Comparison of ENCODE assay signal across 8 mouse cellular contexts in the genomic region with DNA sequence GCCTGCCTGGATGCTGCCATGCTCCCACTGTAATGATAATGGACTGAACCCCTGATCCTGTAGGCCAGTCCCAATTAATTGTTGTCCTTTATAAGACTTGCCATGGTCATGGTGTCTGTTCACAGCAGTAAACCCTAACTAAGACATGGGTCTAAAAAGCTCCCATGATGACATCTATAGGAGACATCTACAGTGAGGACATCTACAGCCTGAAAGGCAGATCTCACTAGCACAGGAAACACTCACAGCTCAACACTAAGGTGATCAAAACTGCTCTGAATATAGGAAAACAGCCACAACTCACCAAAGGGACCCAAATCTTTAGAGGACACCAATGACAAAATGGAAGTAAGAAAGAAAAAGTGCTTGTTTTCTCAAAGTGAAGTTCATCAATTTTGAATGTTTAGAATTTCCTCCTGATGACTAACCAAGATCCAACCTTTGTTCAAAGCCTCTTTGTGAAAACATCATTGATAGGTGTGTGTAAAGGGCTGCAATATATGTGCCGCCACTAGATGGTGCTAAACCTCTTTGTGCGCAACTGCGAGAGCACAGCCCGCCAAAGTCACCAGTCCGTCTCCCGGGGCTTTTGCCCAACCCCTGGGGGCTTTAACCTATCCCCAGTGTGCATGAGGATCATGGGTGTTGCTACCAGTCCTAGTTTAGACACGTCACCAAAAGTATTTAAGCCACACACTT. TPM values are rescaled to one million over a fixed set of nuclear protein-coding genes. Genes with fewer than 3 reads are reported as not detected.
DNase-seq lines count a peak whose midpoint lies in the region; ATAC-seq and TF ChIP-seq lines count a peak whose summit lies in the region.
"Not testable (repeated sequence)": the region's sequence is repeated elsewhere in the genome, so short reads cannot be mapped to it uniquely, and the experiment has no call there.

No protein-coding gene starts in this region.

- TF ChIP-seq CTCF in liver, embryonic 14.5 days (IDR thresholded peaks at IDR 0.05; ENCODE audit: low read depth) = peak; percentile 74

- H3K36me3 ChIP-seq in forebrain, embryonic 15.5 days; liver, embryonic 14.5 days (replicated peaks; ENCODE audit: control insufficient read depth, insufficient read depth, low read depth); stomach, embryonic 14.5 days (ENCODE audit: control insufficient read depth, insufficient read depth, low read length): not testable (repeated sequence)

- H3K9ac ChIP-seq in forebrain, embryonic 15.5 days (replicated peaks); liver, embryonic 14.5 days (replicated peaks); stomach, embryonic 14.5 days (replicated peaks; ENCODE audit: low read depth, low read length): not testable (repeated sequence)

- H3K9me3 ChIP-seq in forebrain, embryonic 15.5 days; liver, embryonic 14.5 days (ENCODE audit: control insufficient read depth, low read length); stomach, embryonic 14.5 days (ENCODE audit: control insufficient read depth, low read depth, low read length): not testable (repeated sequence)

- intact Hi-C loops in heart, postnatal 36 days (cut with DNase I) = loop anchor here (1.0 to 5.0 kb wide), 3 partner anchors 130 to 212 kb away; a partner anchor contains a TSS

- TF ChIP-seq EP300 in liver, embryonic 14.5 days (IDR thresholded peaks at IDR 0.05; ENCODE audit: low read depth) = not testable (repeated sequence)

- H3K4me2 ChIP-seq in forebrain, embryonic 15.5 days (replicated peaks) = peak overlapping the region; percentile 38
- H3K4me2 ChIP-seq in liver, embryonic 14.5 days (ENCODE audit: low read depth) = peak overlapping the region; percentile 53
- peak overlapping the region; percentile 35 for H3K4me2 ChIP-seq in stomach, embryonic 14.5 days (replicated peaks; ENCODE audit: low read depth, low read length)

- not testable (repeated sequence) for H3K27me3 ChIP-seq in forebrain, embryonic 15.5 days; liver, embryonic 14.5 days (ENCODE audit: control insufficient read depth, insufficient read depth, low read length); stomach, embryonic 14.5 days (ENCODE audit: control insufficient read depth, insufficient read depth, low read length)

- not testable (repeated sequence) for H3K4me1 ChIP-seq in forebrain, embryonic 15.5 days; liver, embryonic 14.5 days (replicated peaks; ENCODE audit: control insufficient read depth in 2 of 2, insufficient read depth in 2 of 2, low read length in 1 of 2); stomach, embryonic 14.5 days (ENCODE audit: control insufficient read depth, insufficient read depth, low read length)

- not testable (repeated sequence) for H3K27ac ChIP-seq in forebrain, embryonic 15.5 days (replicated peaks); liver, embryonic 14.5 days; stomach, embryonic 14.5 days (ENCODE audit: low read length)

- not testable (repeated sequence) for H3K4me3 ChIP-seq in forebrain, embryonic 15.5 days; stomach, embryonic 14.5 days (ENCODE audit: low read depth, low read length)
- 0 out of 4 replicates have a peak overlapping the region, but pooled peaks have one; percentile 12 to 28 for H3K4me3 ChIP-seq in liver, embryonic 14.5 days (ENCODE audit: insufficient read depth in 1 of 2, low read depth in 2 of 2, low read length in 2 of 2)

- DNase-seq in cerebellum, adult 11 months = peak; percentile 60
- peak; percentile 67 to 74 for DNase-seq in heart, postnatal 36 days
- DNase-seq in kidney, postnatal 4 days = peak; percentile 78 to 79
- not testable (repeated sequence) for DNase-seq in liver, embryonic 14.5 days (ENCODE audit: low read depth in 3 of 3, low spot score in 3 of 3)
- peak; percentile 71 to 79 for DNase-seq in natural killer cell, adult 2 months (ENCODE audit: low spot score in 2 of 2)

- ATAC-seq in CD4-positive, CD25-positive, alpha-beta regulatory T cell, adult 4 months = peak; percentile 25
- ATAC-seq in forebrain, embryonic 15.5 days (replicated peaks) = peak; percentile 58
- ATAC-seq in liver, embryonic 14.5 days (ENCODE audit: insufficient read depth); stomach, embryonic 14.5 days (ENCODE audit: insufficient number of reproducible peaks, insufficient read depth, low FRiP score, low read depth): not testable (repeated sequence)

- WGBS in forebrain, embryonic 15.5 days = 1% methylated on average over 7 of the region's 7 CpGs
- WGBS in liver, embryonic 14.5 days (ENCODE audit: insufficient replicate concordance) = under 1% methylated on average over 7 of the region's 7 CpGs
- WGBS in stomach, embryonic 14.5 days = 0% methylated on average over 7 of the region's 7 CpGs

RNA-seq across cellular contexts. Expression of a gene that starts 3.6 kb away (rescaled TPM):
- 10 to 100 TPM in 1 of 2 experiments, 1 to 10 TPM in 1; 8.9 to 11.3 TPM for polyA plus RNA-seq in CD4-positive, CD25-positive, alpha-beta regulatory T cell, adult 4 months (2017; shearing (Covaris generic))
- polyA plus RNA-seq in forebrain, embryonic 15.5 days (2015; fragmentation: Nextera tagmentation; extraction: Ambion mirVana) = 0.65 TPM in 2 replicates
- 1 to 10 TPM; 2.1 to 2.3 TPM for total RNA-seq in heart, postnatal 36 days (2021)
- polyA plus RNA-seq in liver, embryonic 14.5 days (2012; rRNA removed) = 0.69 and 1.3 TPM in 2 replicates
- polyA plus RNA-seq in liver, embryonic 14.5 days (2014; fragmentation: Nextera tagmentation; extraction: Ambion mirVana) = 0.79 and 1.8 TPM in 2 replicates
- polyA plus RNA-seq in stomach, embryonic 14.5 days (2014; fragmentation: Nextera tagmentation; extraction: Ambion mirVana) = 2.2 and 5.2 TPM in 2 replicates
